Mouse (Mus musculus) limb, embryonic 10.5 days (tissue): ENCODE data around the gene Igfbp4. TPM values are rescaled to one million over a fixed set of nuclear protein-coding genes. Genes with fewer than 3 reads are reported as not detected.

Experiments
- DNase-seq: peaks from one replicate; pipeline ENCODE4 v3.0.0-alpha.2; 2017; ENCODE audit warnings: low spot score
- H3K27ac ChIP-seq: fragments of 300-500 bp; sonication (generic); 2 replicates; pipeline ENCODE4 v1.5.1; 2016; ENCODE audit warnings: mild to moderate bottlenecking
- H3K27me3 ChIP-seq: fragments of 300-500 bp; sonication (generic); 2 replicates; pipeline ENCODE4 v1.6.1; 2016; ENCODE audit warnings: low read depth, mild to moderate bottlenecking; ENCODE audit not compliant: poor library complexity, severe bottlenecking
- H3K36me3 ChIP-seq: fragments of 300-500 bp; sonication (generic); 2 replicates; pipeline ENCODE4 v1.6.1; 2016; ENCODE audit warnings: mild to moderate bottlenecking, moderate library complexity
- H3K4me1 ChIP-seq: fragments of 300-500 bp; sonication (generic); 2 replicates; pipeline ENCODE4 v1.6.1; 2016
- H3K4me3 ChIP-seq: fragments of 300-500 bp; sonication (generic); 2 replicates; pipeline ENCODE4 v1.5.1; 2016; ENCODE audit warnings: mild to moderate bottlenecking, moderate library complexity
- H3K9me3 ChIP-seq: fragments of 300-500 bp; sonication (generic); replicated peaks from 2 replicates; pipeline ENCODE4 v1.6.1; 2016; ENCODE audit warnings: mild to moderate bottlenecking
- WGBS: fragments of 180-500 bp; shearing (Covaris S2); methylation state at CpG from one replicate; pipeline ENCODE4 v1.1.7; 2016; 5-methylcytosine and 5-hydroxymethylcytosine counted together
- polyA plus RNA-seq: library from polyadenylated mRNA; unstranded; fragments of >200 nt; fragmentation: Nextera tagmentation; extraction: Ambion mirVana; gene quantifications from 2 replicates; pipeline ENCODE4 v1.2.1, GENCODE M21; 2016

The Igfbp4 gene
- polyA plus RNA-seq, 1 experiment from 2014 or later: 1,008 TPM

- H3K4me3 ChIP-seq: peak overlapping the region; percentile 89
- H3K36me3 ChIP-seq: peaks cover 94% of the 10 kb centered on the region
- H3K4me1 ChIP-seq: peaks cover 73% of the 10 kb centered on the region
- no peaks in the 10 kb centered on the region for H3K27me3 ChIP-seq
- DNase-seq: peak; percentile 71
- H3K9me3 ChIP-seq: no peaks in the 10 kb centered on the region
- peak overlapping the region; percentile 85 for H3K27ac ChIP-seq
- WGBS: 14% methylated on average over 5 of the region's 5 CpGs
Measured at GRCm38 (mm10) chr11:99047120-99047519, 6.1 kb downstream of the Igfbp4 start.

GRCm38 (mm10) chr11:99047643-99048042 lies 6.6 kb downstream of the Igfbp4 start:
- no peaks in the 10 kb centered on the region for H3K9me3 ChIP-seq
- H3K27ac ChIP-seq: peak overlapping the region; percentile 85
- peak overlapping the region; percentile 89 for H3K4me3 ChIP-seq
- H3K4me1 ChIP-seq: peaks cover 71% of the 10 kb centered on the region
- H3K27me3 ChIP-seq: no peaks in the 10 kb centered on the region
- peaks cover 97% of the 10 kb centered on the region for H3K36me3 ChIP-seq
- WGBS: 51% methylated on average over 2 of the region's 2 CpGs
- no peak for DNase-seq

- DNase-seq: no peak
- Histone ChIP-seq H3K4me3 (peak overlapping the region; percentile 24), H3K27me3 (no peaks in the 10 kb centered on the region), H3K4me1 (peaks cover 56% of the 10 kb centered on the region), H3K27ac (peak overlapping the region; percentile 85), H3K36me3 (peaks cover 46% of the 10 kb centered on the region), H3K9me3 (no peaks in the 10 kb centered on the region)
- 30% methylated on average over 4 of the region's 4 CpGs for WGBS
Measured at GRCm38 (mm10) chr11:99055143-99055542, 14.1 kb downstream of the Igfbp4 start.

GRCm38 (mm10) chr11:99055571-99056452 lies 14.8 kb downstream of the Igfbp4 start:
- H3K27me3 ChIP-seq: no peaks in the 10 kb centered on the region
- peaks cover 63% of the 10 kb centered on the region for H3K4me1 ChIP-seq
- H3K27ac ChIP-seq: peak overlapping the region; percentile 85
- DNase-seq: peak; percentile 84
- peak overlapping the region; percentile 24 for H3K4me3 ChIP-seq
- H3K9me3 ChIP-seq: no peaks in the 10 kb centered on the region
- WGBS: 1% methylated on average over 8 of the region's 8 CpGs
- H3K36me3 ChIP-seq: peaks cover 39% of the 10 kb centered on the region

- peak overlapping the region; percentile 67 for H3K27ac ChIP-seq
- no peak overlapping the region for H3K4me3 ChIP-seq
- H3K9me3 ChIP-seq: no peaks in the 10 kb centered on the region
- no peak for DNase-seq
- 0 out of 2 replicates have a peak, but pooled peaks cover 3% of the 10 kb centered on the region for H3K36me3 ChIP-seq
- 81% methylated on average over 3 of the region's 3 CpGs for WGBS
- peaks cover 63% of the 10 kb centered on the region for H3K4me1 ChIP-seq
- no peaks in the 10 kb centered on the region for H3K27me3 ChIP-seq
Measured at GRCm38 (mm10) chr11:99060435-99060834, 19.4 kb downstream of the Igfbp4 start.

GRCm38 (mm10) chr11:99062661-99063060 lies 21.6 kb downstream of the Igfbp4 start:
- Histone ChIP-seq H3K9me3 (no peaks in the 10 kb centered on the region), H3K4me3 (no peak overlapping the region), H3K27ac (peak overlapping the region; percentile 79), H3K4me1 (peaks cover 60% of the 10 kb centered on the region), H3K36me3 (0 out of 2 replicates have a peak, but pooled peaks cover 6% of the 10 kb centered on the region), H3K27me3 (no peaks in the 10 kb centered on the region)
- 86% methylated on average over 7 of the region's 7 CpGs for WGBS
- no peak for DNase-seq

GRCm38 (mm10) chr11:99063406-99064131 lies 22.5 kb downstream of the Igfbp4 start:
- no peak for DNase-seq
- Histone ChIP-seq H3K4me3 (no peak overlapping the region), H3K27ac (peak overlapping the region; percentile 79), H3K4me1 (peaks cover 69% of the 10 kb centered on the region), H3K9me3 (no peaks in the 10 kb centered on the region), H3K36me3 (peaks cover 6% of the 10 kb centered on the region; the same call in 1 of the 2 replicates), H3K27me3 (no peaks in the 10 kb centered on the region)
- 22% methylated on average over 8 of the region's 8 CpGs for WGBS

- Histone ChIP-seq H3K4me1 (peaks cover 81% of the 10 kb centered on the region), H3K27me3 (no peaks in the 10 kb centered on the region), H3K9me3 (no peaks in the 10 kb centered on the region), H3K27ac (peak overlapping the region; percentile 80), H3K36me3 (peaks cover 6% of the 10 kb centered on the region; the same call in 1 of the 2 replicates), H3K4me3 (0 out of 2 replicates have a peak overlapping the region, but pooled peaks have one; percentile 9)
- 77% methylated on average over 3 of the region's 3 CpGs for WGBS
- no peak for DNase-seq
Measured at GRCm38 (mm10) chr11:99065353-99065752, 24.3 kb downstream of the Igfbp4 start.

- H3K36me3 ChIP-seq: peaks cover 6% of the 10 kb centered on the region; the same call in 1 of the 2 replicates
- H3K27me3 ChIP-seq: no peaks in the 10 kb centered on the region
- H3K4me1 ChIP-seq: peaks cover 81% of the 10 kb centered on the region
- H3K27ac ChIP-seq: peak overlapping the region; percentile 80
- peak; percentile 81 for DNase-seq
- WGBS: 25% methylated on average over 2 of the region's 2 CpGs
- H3K4me3 ChIP-seq: 0 out of 2 replicates have a peak overlapping the region, but pooled peaks have one; percentile 9
- H3K9me3 ChIP-seq: no peaks in the 10 kb centered on the region
Measured at GRCm38 (mm10) chr11:99065979-99066378, 24.9 kb downstream of the Igfbp4 start.

GRCm38 (mm10) chr11:99067591-99067990 lies 26.5 kb downstream of the Igfbp4 start:
- Histone ChIP-seq H3K27me3 (no peaks in the 10 kb centered on the region), H3K27ac (peak overlapping the region; percentile 85), H3K9me3 (no peaks in the 10 kb centered on the region), H3K36me3 (peaks cover 6% of the 10 kb centered on the region; the same call in 1 of the 2 replicates), H3K4me3 (no peak overlapping the region), H3K4me1 (peaks cover 84% of the 10 kb centered on the region)
- DNase-seq: no peak
- WGBS: 84% methylated on average over 8 of the region's 8 CpGs

GRCm38 (mm10) chr11:99068455-99068854 lies 27.4 kb downstream of the Igfbp4 start:
- H3K36me3 ChIP-seq: peaks cover 6% of the 10 kb centered on the region; the same call in 1 of the 2 replicates
- WGBS: 89% methylated on average over 5 of the region's 5 CpGs
- H3K9me3 ChIP-seq: no peaks in the 10 kb centered on the region
- peak overlapping the region; percentile 85 for H3K27ac ChIP-seq
- no peak overlapping the region for H3K4me3 ChIP-seq
- H3K4me1 ChIP-seq: peaks cover 84% of the 10 kb centered on the region
- no peak for DNase-seq
- no peaks in the 10 kb centered on the region for H3K27me3 ChIP-seq

GRCm38 (mm10) chr11:99071866-99072265 lies 30.8 kb downstream of the Igfbp4 start:
- H3K4me3 ChIP-seq: peak overlapping the region; percentile 24
- H3K4me1 ChIP-seq: peaks cover 91% of the 10 kb centered on the region

More at GRCm38 (mm10) chr11:99071866-99072265, 30.8 kb downstream of the Igfbp4 start:
- H3K36me3 ChIP-seq: peaks cover 4% of the 10 kb centered on the region; the same call in 1 of the 2 replicates
- 2% methylated on average over 6 of the region's 6 CpGs for WGBS
- H3K27me3 ChIP-seq: no peaks in the 10 kb centered on the region
- H3K9me3 ChIP-seq: no peaks in the 10 kb centered on the region
- DNase-seq: peak; percentile 94
- peak overlapping the region; percentile 85 for H3K27ac ChIP-seq
